Mouse (Mus musculus): ENCODE measurements around the gene Kif12.

The Kif12 gene

DNA sequence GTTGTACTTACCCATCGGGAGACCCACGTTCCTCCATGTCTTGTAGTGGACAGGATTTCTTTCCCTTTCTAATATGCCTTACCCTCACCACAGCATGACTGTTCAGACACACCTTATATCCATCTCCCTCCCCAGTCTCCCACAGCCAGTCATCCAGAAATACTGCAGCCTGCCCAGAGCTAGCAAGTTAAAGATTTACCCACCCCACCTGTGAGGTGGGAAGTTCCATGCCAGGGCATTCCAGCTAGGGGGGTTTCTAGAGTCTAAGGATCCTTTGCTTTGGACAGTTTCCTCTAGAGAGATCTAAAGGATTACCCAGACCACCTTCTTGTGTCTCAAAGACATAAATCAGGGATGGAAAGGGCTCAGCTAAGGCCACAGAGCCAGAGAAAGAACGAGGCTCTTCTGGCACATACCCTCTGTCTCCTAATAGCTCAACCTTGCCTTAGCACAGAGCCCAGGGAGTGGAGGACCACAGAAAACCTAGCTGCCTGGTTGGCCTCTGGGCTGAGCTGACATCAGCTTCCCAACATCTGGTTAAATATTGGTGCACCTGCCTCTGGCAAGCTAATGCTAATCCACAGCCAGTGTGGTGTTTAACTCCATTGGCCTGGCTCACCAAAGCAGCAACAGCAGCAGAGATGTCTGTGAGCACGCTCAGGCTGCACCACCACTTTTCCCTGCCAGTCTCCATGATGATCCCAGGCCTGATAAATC is at the start of gene Kif12:
Kif12 (minus strand) TSS at position 163 of the 717 bp plus-strand sequence.
- no peak for DNase-seq (ENCODE audit: extremely low read depth, insufficient read length, low spot score)

DNA sequence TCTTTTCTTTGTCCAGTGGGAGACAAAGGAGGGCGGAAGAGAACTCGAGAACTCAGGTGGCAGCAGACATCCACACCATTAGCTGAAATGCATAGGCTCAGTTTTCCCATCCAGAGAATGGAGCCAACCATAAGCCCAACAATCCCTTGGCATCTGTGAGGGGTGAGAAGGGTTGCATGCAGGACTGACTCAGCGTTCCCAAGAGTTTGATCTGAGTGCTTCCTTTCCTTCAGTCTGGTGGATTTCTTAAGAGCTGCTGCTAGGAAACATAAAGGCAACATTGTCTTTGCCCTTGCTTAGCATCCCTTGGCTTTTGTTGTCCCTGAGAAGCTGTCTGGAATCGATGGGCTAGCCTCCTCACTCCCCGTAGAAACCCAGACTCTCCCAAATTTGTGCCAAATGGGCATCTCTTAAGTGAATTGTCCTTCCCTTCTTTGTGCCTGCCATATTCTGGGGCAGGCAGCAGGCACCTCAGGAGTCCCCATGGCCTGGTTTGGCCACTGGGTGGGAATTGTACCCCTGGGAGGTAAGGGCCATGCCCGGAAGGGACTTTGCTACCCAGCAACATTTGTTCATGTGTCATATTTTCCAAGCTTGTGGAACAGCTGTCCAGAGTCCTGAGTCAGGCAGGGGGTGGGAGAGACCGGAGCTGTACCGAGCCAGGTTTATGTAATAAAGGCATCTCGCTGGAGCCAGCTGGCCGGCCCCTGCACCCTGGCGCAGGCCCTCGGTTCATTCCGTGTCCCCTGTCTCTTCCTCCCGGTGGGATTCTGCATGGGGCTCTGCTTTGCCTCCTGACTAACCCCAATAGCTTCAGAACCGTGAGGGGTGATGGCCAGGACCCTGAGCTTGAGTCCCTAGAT is 49.4 kb upstream of the Kif12 start:
- no peak for DNase-seq (ENCODE audit: extremely low read depth, insufficient read length, low spot score)

DNA sequence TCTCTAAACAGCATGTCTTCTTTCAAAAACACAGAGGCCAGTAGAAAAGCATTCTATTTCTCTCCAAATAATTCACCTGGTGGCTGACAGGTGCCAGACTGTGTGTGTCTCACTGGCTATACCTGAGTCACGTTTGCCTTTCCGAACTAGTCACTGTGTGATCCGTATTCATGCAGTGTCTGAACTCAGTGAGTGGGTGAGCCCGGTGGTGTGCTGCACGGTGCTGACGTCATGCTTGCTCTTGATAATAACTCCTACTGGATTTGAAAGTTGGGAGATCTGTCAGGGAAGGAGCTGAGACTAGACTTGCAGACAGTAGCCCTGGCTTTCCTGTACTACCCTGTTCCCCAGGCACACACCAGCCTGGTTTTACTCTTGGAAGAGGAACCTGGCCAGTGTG is 47.7 kb upstream of the Kif12 start:
- DNase-seq (ENCODE audit: extremely low read depth, insufficient read length, low spot score), result no peak

DNA sequence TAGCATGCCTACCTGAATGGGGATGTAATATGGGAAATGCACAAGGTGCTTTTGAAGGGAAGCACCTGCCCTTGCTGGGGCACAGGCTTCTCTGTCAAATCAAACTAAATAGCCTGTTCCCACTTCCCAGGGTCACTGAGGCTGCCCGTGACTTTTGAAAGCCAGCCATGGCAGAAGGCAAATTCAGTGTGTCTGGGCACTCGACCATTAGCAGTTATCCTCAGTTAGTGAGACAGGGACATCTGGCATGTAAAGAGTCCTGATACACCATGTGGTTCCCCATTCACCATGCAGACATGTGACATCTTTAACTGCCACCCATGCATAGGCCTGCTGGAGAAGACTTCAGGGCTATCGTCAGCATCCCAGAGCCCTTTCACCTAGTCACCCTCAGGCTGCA is 47.1 kb upstream of the Kif12 start:
- no peak for DNase-seq (ENCODE audit: extremely low read depth, insufficient read length, low spot score)

DNA sequence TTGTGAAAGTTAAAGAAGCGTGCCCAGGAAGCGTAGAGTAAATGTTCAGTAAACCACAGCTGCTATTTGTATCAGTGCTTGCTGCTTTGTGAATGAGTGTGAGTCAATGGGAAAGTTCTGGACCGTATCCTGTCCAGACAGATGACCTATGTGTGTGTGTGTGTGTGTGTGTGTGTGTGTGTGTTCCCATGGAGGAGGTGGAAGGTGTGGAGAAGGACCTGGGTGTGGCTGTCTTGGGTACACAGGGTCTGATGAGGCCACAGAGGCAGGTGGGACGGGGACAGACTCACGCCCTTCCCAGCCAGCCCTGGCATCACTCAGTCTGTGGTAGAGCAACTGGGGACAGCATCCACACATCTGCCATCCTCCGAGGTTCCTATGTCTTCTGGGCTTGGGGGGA is 45.6 kb upstream of the Kif12 start:
- DNase-seq (ENCODE audit: extremely low read depth, insufficient read length, low spot score), result no peak

DNA sequence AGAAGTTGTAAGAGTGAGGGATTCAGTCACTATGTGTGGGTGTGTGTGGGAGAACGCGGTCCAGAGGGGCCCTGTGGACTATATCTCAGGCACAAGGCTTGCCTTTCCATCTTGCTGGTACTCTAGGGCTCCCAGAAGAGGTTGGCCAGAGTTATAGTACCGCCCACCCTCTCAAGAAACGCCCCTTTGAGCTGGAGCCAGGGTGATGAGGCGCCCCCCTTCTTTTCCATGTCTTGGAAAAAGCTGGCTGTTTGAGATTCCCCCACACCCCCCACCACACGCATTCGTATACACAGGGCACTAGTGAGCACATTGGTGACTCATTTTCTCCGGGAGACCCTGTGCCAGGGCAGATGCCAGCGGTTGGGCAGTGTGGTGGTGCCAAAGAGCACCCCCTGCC is 44.6 kb upstream of the Kif12 start:
- no peak for DNase-seq (ENCODE audit: extremely low read depth, insufficient read length, low spot score)

DNA sequence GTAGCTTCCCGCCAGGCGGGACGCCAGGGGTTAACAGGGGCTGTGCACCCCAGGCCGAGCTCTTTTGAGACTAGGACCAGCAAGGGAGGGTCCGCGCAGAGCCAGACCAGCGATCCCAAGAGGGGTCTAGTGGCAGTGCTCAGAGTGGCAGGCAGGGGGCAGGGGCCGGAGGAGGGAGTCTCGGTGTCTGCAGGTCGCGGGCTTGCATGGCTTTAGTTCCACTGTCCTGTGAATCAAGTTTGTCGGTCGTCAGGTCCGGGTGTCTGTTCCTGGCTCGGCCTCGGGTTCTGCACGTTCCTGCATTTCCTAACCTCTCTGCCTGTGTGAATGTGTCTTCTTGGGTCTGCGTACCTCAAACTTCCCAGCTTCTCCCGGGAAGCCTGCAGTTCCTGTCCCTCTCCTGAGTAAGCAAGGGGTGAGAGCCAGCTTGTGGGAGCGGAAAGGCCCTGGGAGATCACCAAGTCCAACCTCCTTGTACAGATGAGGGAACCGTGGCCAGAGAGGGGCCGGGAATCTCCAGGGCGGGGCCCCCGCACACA is 44.1 kb upstream of the Kif12 start:
- no peak for DNase-seq (ENCODE audit: extremely low read depth, insufficient read length, low spot score)

DNA sequence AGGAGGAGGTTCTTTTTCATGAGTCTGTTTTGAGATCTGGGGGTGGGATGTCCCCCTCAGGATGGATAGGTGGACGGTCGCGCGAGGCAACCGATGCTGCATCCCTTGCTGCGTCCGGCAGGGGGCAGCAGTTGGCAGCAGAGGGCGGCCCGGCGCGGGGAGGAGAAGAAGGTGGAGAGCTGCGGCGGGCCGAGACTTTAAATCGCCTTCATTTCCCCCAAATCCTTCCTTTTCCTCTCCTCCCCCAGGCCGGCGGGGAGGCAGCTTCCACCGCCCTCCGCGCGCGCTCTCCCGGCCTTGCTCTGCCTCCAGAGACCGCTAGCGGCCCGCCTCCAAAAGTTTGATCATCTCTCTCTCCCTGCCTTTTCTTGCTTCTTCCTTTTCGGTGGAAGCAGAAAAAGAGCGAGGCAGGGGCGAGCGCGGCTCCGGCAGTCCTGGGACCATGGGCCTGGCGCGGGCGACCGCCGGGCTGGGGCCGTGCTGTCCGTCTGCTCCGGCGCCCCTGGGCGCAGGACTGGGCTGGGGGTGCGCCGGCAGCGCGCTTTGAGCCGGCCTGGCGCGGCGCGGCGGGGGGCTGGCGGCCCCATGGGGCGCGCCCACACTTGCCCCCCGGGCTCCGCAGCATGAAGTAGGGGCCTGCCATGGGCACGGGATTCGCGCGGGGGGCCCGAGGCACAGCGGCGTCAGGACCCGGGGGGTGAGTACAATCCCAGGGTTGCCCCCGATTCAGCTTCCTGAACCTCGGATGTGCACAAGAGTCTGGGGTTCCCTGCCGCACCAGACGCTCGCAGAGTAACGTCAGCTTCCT is 43.5 kb upstream of the Kif12 start:
- DNase-seq (ENCODE audit: extremely low read depth, insufficient read length, low spot score), result no peak

DNA sequence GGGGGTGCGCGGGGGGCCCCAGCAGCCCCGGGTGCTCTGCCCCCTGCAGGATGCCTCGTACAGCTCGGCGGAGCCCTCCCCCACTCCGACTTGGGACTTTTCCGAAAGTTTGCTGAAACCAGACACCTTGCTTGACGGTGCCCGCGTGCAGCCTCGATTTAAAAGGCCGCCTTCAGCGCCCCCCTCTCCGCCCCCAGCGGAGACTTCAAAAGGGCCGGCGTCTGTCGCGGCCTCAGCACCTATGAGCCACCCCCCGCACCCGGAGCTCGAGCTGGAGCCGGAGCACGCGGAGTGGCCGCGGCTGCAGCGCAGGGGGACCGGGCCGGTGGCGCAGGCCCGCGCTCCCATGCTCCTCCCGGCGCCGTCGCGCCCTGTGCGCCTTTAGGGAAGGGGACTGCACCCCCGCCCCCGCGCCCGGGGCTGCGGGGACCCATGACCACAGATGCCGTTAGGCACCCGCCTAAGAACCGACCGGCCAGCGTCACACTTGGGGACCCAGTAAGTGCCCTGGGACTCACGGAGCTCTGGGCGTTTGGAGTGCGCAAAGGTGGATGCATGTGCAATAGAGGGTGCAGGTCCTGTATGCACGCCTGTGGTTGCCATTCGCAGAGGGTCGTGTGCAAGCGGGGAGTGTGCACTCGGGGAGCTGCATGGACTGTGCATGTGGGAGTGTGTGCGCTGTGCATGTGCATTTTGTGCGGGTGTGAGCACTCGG is 42.1 kb upstream of the Kif12 start, which contains the start of gene Col27a1:
Col27a1 (plus strand) TSS at position 98 of the 715 bp plus-strand sequence.
- no peak for DNase-seq (ENCODE audit: extremely low read depth, insufficient read length, low spot score)

DNA sequence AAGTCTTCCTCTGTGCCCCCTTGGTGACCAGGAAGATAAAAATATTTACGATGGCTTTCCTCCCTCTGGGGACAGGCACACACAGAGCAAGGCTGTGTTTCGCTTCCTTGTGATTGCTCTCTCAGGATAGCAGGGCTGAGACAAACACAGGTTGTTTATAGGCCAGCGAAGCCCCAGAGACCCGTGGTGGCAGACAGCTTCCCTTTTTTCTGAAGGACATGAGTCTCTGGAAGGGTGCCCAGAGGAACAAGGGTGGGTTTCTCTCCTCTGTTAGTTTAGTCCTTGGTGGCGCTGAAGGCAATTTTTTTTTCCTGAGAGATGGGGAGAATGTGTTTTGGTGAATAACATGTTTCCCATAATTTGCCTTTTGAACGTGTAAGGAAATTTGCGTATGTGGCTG is 33.7 kb upstream of the Kif12 start:
- no peak for DNase-seq (ENCODE audit: extremely low read depth, insufficient read length, low spot score)

DNA sequence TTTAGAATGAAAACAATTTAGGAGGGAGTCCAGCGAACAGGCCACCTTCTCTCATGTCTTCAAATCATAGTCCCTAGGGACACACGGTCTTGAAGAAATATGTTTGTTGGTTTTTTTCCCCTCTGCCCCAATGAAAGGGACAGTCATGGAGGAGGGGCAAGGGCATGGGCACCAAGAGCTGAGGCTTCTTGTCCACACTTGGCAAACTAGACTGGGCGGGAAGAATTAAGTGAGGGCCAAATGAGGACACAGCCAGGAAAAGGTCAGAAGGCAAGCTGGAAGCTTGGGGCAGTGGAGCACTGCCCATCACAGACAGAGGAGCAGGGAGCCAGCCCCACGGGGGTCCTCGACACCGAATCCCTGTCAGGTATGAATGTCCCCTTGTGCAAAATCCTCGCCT is 31.9 kb upstream of the Kif12 start:
- no peak for DNase-seq (ENCODE audit: extremely low read depth, insufficient read length, low spot score)

DNA sequence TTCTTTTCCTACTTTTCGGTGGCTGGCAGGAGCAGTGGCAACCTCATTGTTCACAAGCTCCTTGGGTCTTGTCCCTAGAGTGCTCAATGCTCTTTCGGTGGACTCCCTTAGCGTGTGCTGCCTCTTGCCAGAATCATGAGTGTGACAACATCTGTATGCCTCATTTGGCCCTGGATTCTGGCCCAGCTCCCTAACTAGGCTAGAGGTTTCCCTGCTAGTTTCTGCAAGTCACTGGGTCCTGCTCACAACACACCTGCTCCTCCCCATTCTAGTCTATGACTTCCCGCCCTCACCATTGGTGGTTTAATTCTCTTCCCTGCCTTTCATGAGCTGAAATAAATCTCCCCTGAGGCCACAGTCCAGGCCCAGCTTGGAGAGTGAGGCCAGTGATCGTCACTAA is 27.4 kb upstream of the Kif12 start:
- DNase-seq (ENCODE audit: extremely low read depth, insufficient read length, low spot score), result no peak

DNA sequence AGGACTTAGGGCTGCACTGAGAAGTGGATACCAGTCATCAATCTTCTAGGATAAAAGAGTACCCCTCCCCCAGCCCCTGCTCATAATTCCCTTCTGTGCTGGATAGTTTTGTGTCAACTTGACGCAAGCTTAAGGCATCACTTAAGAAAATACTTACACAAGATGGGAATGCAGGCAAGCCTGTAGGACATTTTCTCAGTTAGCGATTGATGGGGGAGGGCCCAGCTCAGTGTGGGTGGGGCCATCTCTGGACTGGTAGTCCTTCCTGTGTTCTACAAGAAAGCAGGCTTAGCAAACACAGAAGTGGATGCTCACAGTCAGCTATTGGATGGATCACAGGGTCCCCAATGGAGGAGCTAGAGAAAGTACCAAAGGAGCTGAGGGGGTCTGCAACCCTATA is 22.4 kb upstream of the Kif12 start:
- DNase-seq (ENCODE audit: extremely low read depth, insufficient read length, low spot score), result no peak

DNA sequence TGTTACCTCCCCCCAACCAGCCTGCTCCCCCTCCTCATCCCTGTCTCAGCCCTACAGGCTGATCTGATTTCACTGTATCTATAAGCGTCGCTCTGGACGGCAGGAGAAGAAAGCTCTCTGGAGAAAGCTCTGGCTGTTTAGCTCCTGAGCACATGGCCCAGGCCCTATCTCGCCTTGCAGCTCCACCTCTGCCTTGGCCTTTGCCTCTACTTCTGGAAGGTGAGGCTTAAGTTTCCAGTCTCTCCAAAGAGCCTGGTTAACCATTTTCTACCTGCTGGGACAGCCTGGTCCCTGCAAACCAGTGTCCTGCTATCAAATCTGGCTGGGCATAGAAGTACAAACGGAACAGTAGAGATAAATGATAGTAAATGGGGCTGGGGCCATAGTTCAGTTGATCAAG is 19.7 kb upstream of the Kif12 start:
- no peak for DNase-seq (ENCODE audit: extremely low read depth, insufficient read length, low spot score)

DNA sequence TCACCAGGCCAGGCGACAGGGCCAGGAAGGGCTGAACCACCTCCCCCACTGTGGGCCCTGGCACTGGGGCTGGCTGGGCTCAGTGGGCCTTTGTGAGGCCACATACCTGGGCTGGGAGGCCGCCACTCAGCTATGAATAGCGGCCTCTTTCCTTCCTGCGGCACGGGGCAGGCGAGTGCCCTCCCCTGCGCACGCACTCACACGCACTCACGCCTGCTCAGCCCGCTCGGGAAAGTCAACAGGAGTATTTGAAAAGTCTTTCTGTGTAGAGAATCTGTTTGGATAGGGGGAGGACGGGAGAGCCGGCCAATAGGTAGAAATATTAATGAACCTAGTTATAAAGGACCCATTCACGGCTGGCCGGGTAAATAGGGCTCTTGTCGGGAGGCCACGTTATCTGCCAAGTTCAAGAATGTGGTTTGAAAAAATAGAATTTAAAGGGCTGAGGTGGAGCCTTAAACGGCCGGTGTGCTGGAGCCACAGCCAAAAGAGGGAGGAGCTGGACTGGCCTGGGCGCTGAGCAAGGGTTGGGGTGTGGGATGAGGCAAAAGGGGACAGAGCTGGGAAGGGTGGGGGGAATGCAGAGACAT is 14.4 kb upstream of the Kif12 start:
- no peak for DNase-seq (ENCODE audit: extremely low read depth, insufficient read length, low spot score)

DNA sequence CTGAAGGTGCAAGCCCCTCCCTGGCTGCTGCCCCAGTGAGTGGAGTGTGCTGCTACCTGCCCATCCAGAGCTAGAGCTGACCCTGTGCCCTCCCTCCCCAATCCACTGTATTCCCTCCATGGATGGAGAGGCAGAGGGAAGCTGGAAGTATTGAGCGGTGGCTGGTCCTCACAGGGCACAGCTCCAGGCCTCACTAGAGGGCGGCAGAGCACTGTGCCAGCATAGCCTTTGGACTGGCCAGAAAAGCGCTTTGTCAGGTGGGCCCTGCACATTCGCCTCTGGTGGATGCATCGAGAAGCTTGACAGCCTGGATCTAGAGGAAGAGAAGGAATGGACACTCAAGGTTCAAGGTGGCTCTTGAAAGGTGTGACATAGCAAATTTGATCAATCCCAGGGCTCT is 9.6 kb upstream of the Kif12 start:
- no peak for DNase-seq (ENCODE audit: extremely low read depth, insufficient read length, low spot score)

DNA sequence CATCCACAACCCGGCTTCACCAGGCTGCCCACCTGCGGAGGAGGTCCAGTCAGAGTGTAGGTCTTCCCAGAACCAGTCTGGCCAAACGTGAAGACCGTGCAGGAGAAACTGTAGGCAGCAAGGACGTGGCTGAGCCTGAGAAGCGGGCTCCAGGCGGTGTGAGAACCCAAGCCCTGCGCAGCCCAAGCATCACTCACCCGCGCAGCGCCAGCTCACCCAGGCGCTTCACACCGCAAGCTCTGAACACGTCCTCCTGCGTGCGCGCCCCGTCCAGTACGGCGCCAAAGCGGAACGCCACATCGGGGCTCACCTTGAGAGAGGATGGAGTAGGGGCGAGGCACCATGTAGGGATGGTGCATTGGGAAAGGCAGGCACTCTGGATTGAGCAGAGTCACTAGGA is 809 bp downstream of the Kif12 start:
- DNase-seq (ENCODE audit: extremely low read depth, insufficient read length, low spot score), result no peak

DNA sequence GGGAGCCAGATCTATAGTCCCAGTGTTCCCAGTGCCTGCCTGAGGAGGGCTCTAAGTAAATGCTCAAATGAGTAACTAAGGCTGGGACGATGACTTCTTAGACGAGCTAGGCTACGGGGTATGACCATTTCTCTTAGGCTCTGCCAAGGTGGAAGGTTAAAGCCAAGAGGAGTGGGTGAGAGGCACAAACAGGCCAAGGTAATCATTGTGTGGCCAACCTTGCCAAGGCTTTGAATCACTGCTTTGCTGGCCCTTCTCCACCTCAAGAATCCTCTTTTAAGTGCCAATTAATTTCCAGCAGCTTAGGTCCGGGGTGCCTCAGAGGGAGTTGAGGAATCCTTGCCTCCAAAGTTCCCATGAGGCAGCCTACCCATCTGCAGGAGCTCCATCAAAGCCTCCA is 1.9 kb downstream of the Kif12 start:
- DNase-seq (ENCODE audit: extremely low read depth, insufficient read length, low spot score), result no peak

DNA sequence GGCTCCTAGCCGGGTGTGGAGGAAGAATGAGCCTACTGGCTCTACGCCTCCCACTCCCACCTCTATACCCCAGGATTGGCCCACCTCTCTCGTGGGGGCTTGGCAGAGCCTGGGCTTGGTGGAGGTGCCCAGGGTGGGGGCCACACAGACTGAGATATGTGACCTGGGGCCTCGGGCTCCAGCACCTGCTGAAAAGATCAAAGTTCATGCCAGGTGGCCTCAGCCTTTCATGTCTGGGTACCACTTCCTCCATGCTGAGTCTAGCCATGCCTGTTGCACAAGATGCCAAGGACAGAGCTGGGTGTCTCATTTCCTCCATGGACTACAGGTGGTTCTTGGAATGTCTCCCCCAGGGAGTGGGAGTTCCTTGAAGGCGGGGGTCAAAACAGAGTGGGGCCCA is 5.6 kb downstream of the Kif12 start:
- DNase-seq (ENCODE audit: extremely low read depth, insufficient read length, low spot score), result no peak

DNA sequence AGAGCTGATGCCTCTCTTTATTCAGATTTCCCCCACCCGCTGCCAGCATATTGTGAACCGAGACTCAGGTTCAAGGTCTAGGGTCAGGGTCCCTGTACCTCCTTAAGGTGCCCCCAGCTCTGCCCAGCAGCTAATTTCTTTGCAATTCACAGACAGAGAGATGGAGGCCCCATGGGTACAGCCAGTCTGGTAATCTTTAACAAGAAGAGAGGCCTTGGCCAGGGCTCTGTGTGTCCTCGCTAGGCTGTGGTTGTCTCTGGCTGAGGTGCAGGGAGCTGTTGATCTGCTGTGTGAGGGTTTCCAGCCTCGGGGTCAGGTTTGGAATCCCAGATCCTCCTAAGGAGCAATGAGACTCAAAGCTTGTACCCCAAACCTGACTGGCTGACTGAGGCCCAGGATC is 6.3 kb downstream of the Kif12 start:
- DNase-seq (ENCODE audit: extremely low read depth, insufficient read length, low spot score), result no peak

Data from 3134 (cell line).